Mouse (Mus musculus): ENCODE measurements around the gene Wrap73. TPM values are rescaled to one million over a fixed set of nuclear protein-coding genes. Genes with fewer than 3 reads are reported as not detected.

The Wrap73 gene
- polyA plus RNA-seq, 1 experiment: 18.7 TPM

- no peak overlapping the region for H3K27ac ChIP-seq (ENCODE audit: insufficient read depth, low read depth, low read length)
- H3K36me3 ChIP-seq (ENCODE audit: control insufficient read depth, insufficient read depth, low read length): no peaks in the 10 kb centered on the region
- no peak overlapping the region for H3K4me3 ChIP-seq (ENCODE audit: insufficient read depth, low read depth, low read length)
- WGBS: 67% methylated on average over 7 of the region's 7 CpGs
- H3K4me1 ChIP-seq (ENCODE audit: control insufficient read depth, insufficient read depth, low read length): no peaks in the 10 kb centered on the region
- no peaks in the 10 kb centered on the region for H3K27me3 ChIP-seq (replicated peaks; ENCODE audit: control insufficient read depth, insufficient read depth, low read length)
- no peak for DNase-seq
- TF ChIP-seq POLR2A (IDR thresholded peaks at IDR 0.05; ENCODE audit: low read depth, low read length): no peak
- no peak for TF ChIP-seq CTCF (conservative IDR thresholded peaks at IDR 0.05; ENCODE audit: insufficient read depth, insufficient read length, low read depth, low read length)
Measured at GRCm38 (mm10) chr4:154204532-154204931, 62.4 kb downstream of the Wrap73 start.

GRCm38 (mm10) chr4:154205392-154205791 is 63.2 kb downstream of the Wrap73 start:
- DNase-seq: peak; percentile 90
- Histone ChIP-seq H3K4me3 (ENCODE audit: insufficient read depth, low read depth, low read length) (no peak overlapping the region), H3K36me3 (ENCODE audit: control insufficient read depth, insufficient read depth, low read length) (no peaks in the 10 kb centered on the region), H3K27ac (ENCODE audit: insufficient read depth, low read depth, low read length) (no peak overlapping the region), H3K27me3 (replicated peaks; ENCODE audit: control insufficient read depth, insufficient read depth, low read length) (no peaks in the 10 kb centered on the region), H3K4me1 (ENCODE audit: control insufficient read depth, insufficient read depth, low read length) (no peaks in the 10 kb centered on the region)
- no peak for TF ChIP-seq CTCF (conservative IDR thresholded peaks at IDR 0.05; ENCODE audit: insufficient read depth, insufficient read length, low read depth, low read length)
- 64% methylated on average over 5 of the region's 5 CpGs for WGBS

- Histone ChIP-seq H3K4me3 (ENCODE audit: insufficient read depth, low read depth, low read length) (no peak overlapping the region), H3K36me3 (ENCODE audit: control insufficient read depth, insufficient read depth, low read length) (no peaks in the 10 kb centered on the region), H3K4me1 (ENCODE audit: control insufficient read depth, insufficient read depth, low read length) (no peaks in the 10 kb centered on the region), H3K27me3 (replicated peaks; ENCODE audit: control insufficient read depth, insufficient read depth, low read length) (no peaks in the 10 kb centered on the region), H3K27ac (ENCODE audit: insufficient read depth, low read depth, low read length) (no peak overlapping the region)
- TF ChIP-seq POLR2A (IDR thresholded peaks at IDR 0.05; ENCODE audit: low read depth, low read length) (no peak), CTCF (conservative IDR thresholded peaks at IDR 0.05; ENCODE audit: insufficient read depth, insufficient read length, low read depth, low read length) (peak; percentile 98)
- WGBS: 14% methylated on average over 5 of the region's 5 CpGs
- DNase-seq: peak; percentile 61
Measured at GRCm38 (mm10) chr4:154207261-154207660, 65.1 kb downstream of the Wrap73 start.

- no peak for DNase-seq
- no peak for TF ChIP-seq POLR2A (IDR thresholded peaks at IDR 0.05; ENCODE audit: low read depth, low read length)
- TF ChIP-seq CTCF (conservative IDR thresholded peaks at IDR 0.05; ENCODE audit: insufficient read depth, insufficient read length, low read depth, low read length): no peak
- no peak overlapping the region for H3K27ac ChIP-seq (ENCODE audit: insufficient read depth, low read depth, low read length)
Measured at GRCm38 (mm10) chr4:154209054-154209453, 66.9 kb downstream of the Wrap73 start.

GRCm38 (mm10) chr4:154209825-154210224 is 67.7 kb downstream of the Wrap73 start:
- Histone ChIP-seq H3K36me3 (ENCODE audit: control insufficient read depth, insufficient read depth, low read length) (no peaks in the 10 kb centered on the region), H3K27ac (ENCODE audit: insufficient read depth, low read depth, low read length) (no peak overlapping the region), H3K4me3 (ENCODE audit: insufficient read depth, low read depth, low read length) (no peak overlapping the region), H3K4me1 (ENCODE audit: control insufficient read depth, insufficient read depth, low read length) (no peaks in the 10 kb centered on the region), H3K27me3 (replicated peaks; ENCODE audit: control insufficient read depth, insufficient read depth, low read length) (no peaks in the 10 kb centered on the region)
- TF ChIP-seq POLR2A (IDR thresholded peaks at IDR 0.05; ENCODE audit: low read depth, low read length): no peak
- no peak for TF ChIP-seq CTCF (conservative IDR thresholded peaks at IDR 0.05; ENCODE audit: insufficient read depth, insufficient read length, low read depth, low read length)
- DNase-seq: no peak
- WGBS: 36% methylated on average over 3 of the region's 3 CpGs

More at GRCm38 (mm10) chr4:154209054-154209453, 66.9 kb downstream of the Wrap73 start:
- Histone ChIP-seq H3K4me3 (ENCODE audit: insufficient read depth, low read depth, low read length) (no peak overlapping the region), H3K27me3 (replicated peaks; ENCODE audit: control insufficient read depth, insufficient read depth, low read length) (no peaks in the 10 kb centered on the region), H3K4me1 (ENCODE audit: control insufficient read depth, insufficient read depth, low read length) (no peaks in the 10 kb centered on the region), H3K36me3 (ENCODE audit: control insufficient read depth, insufficient read depth, low read length) (no peaks in the 10 kb centered on the region)
- WGBS: 62% methylated on average over 6 of the region's 6 CpGs

GRCm38 (mm10) chr4:154211459-154211858 is 69.3 kb downstream of the Wrap73 start:
- no peaks in the 10 kb centered on the region for H3K36me3 ChIP-seq (ENCODE audit: control insufficient read depth, insufficient read depth, low read length)
- DNase-seq: no peak
- no peak for TF ChIP-seq CTCF (conservative IDR thresholded peaks at IDR 0.05; ENCODE audit: insufficient read depth, insufficient read length, low read depth, low read length)
- TF ChIP-seq POLR2A (IDR thresholded peaks at IDR 0.05; ENCODE audit: low read depth, low read length): no peak
- no peak overlapping the region for H3K4me3 ChIP-seq (ENCODE audit: insufficient read depth, low read depth, low read length)
- H3K4me1 ChIP-seq (ENCODE audit: control insufficient read depth, insufficient read depth, low read length): no peaks in the 10 kb centered on the region
- H3K27ac ChIP-seq (ENCODE audit: insufficient read depth, low read depth, low read length): no peak overlapping the region
- H3K27me3 ChIP-seq (replicated peaks; ENCODE audit: control insufficient read depth, insufficient read depth, low read length): no peaks in the 10 kb centered on the region
- 73% methylated on average over 13 of the region's 13 CpGs for WGBS

- Histone ChIP-seq H3K27ac (ENCODE audit: insufficient read depth, low read depth, low read length) (no peak overlapping the region), H3K36me3 (ENCODE audit: control insufficient read depth, insufficient read depth, low read length) (no peaks in the 10 kb centered on the region), H3K4me1 (ENCODE audit: control insufficient read depth, insufficient read depth, low read length) (no peaks in the 10 kb centered on the region), H3K27me3 (replicated peaks; ENCODE audit: control insufficient read depth, insufficient read depth, low read length) (no peaks in the 10 kb centered on the region), H3K4me3 (ENCODE audit: insufficient read depth, low read depth, low read length) (no peak overlapping the region)
- TF ChIP-seq CTCF (conservative IDR thresholded peaks at IDR 0.05; ENCODE audit: insufficient read depth, insufficient read length, low read depth, low read length): no peak
- no peak for TF ChIP-seq POLR2A (IDR thresholded peaks at IDR 0.05; ENCODE audit: low read depth, low read length)
- DNase-seq: no peak
- 56% methylated on average over 7 of the region's 7 CpGs for WGBS
Measured at GRCm38 (mm10) chr4:154213586-154213985, 71.4 kb downstream of the Wrap73 start.

- H3K27ac ChIP-seq (ENCODE audit: insufficient read depth, low read depth, low read length): no peak overlapping the region
- 24% methylated on average over 5 of the region's 5 CpGs for WGBS
- no peaks in the 10 kb centered on the region for H3K36me3 ChIP-seq (ENCODE audit: control insufficient read depth, insufficient read depth, low read length)
- no peaks in the 10 kb centered on the region for H3K4me1 ChIP-seq (ENCODE audit: control insufficient read depth, insufficient read depth, low read length)
- no peak for DNase-seq
- H3K4me3 ChIP-seq (ENCODE audit: insufficient read depth, low read depth, low read length): no peak overlapping the region
- TF ChIP-seq CTCF (conservative IDR thresholded peaks at IDR 0.05; ENCODE audit: insufficient read depth, insufficient read length, low read depth, low read length) (no peak), POLR2A (IDR thresholded peaks at IDR 0.05; ENCODE audit: low read depth, low read length) (no peak)
- no peaks in the 10 kb centered on the region for H3K27me3 ChIP-seq (replicated peaks; ENCODE audit: control insufficient read depth, insufficient read depth, low read length)
Measured at GRCm38 (mm10) chr4:154214075-154214474, 71.9 kb downstream of the Wrap73 start.

Other genes starting within 250 kb of the Wrap73 start
- gene A430005L14Rik, start 185.1 kb upstream of the Wrap73 start, polyA plus RNA-seq (2012; rRNA removed): 42.6 and 45.1 TPM in 2 replicates
- gene Dffb, start 167.2 kb upstream of the Wrap73 start, polyA plus RNA-seq (2012; rRNA removed): 5.0 and 10.1 TPM in 2 replicates
- 18.4 and 19.7 TPM in 2 replicates for gene Cep104, start 167.2 kb upstream of the Wrap73 start, polyA plus RNA-seq (2012; rRNA removed)
- 40.2 and 48.2 TPM in 2 replicates for gene Lrrc47, start 130.6 kb upstream of the Wrap73 start, polyA plus RNA-seq (2012; rRNA removed)
- gene Smim1, start 116.1 kb upstream of the Wrap73 start, polyA plus RNA-seq (2012; rRNA removed): 294 and 307 TPM in 2 replicates
- not detected in 2 replicates for gene Ccdc27, start 99.7 kb upstream of the Wrap73 start, polyA plus RNA-seq (2012; rRNA removed)
- 0.03 TPM in 2 replicates for gene Trp73, start 2.2 kb upstream of the Wrap73 start, polyA plus RNA-seq (2012; rRNA removed)
- 173 and 177 TPM in 2 replicates for gene Tprgl, start 18.3 kb downstream of the Wrap73 start, polyA plus RNA-seq (2012; rRNA removed)
- gene Megf6, start 28.4 kb downstream of the Wrap73 start, polyA plus RNA-seq (2012; rRNA removed): 0.55 and 1.2 TPM in 2 replicates
- gene Arhgef16, start 159.3 kb downstream of the Wrap73 start, polyA plus RNA-seq (2012; rRNA removed): 58.6 and 66.8 TPM in 2 replicates
- not detected in 2 replicates for gene B230104I21Rik, start 193.8 kb downstream of the Wrap73 start, polyA plus RNA-seq (2012; rRNA removed)